Mouse (Mus musculus): ENCODE results near the gene Ptpn3.

- TF ChIP-seq CTCF (IDR thresholded peaks at IDR 0.05; ENCODE audit: extremely low read depth, insufficient read length, insufficient replicate concordance, low read depth, low read length) (no peak), POLR2A (IDR thresholded peaks at IDR 0.05; ENCODE audit: low read depth, low read length) (no peak)
These were observed 3.5 kb downstream of the Ptpn3 start for GRCm38 (mm10) chr4:57298181-57298580.
